Mouse (Mus musculus) heart, embryonic 16.5 days (tissue): ENCODE data around the gene Nol11. TPM values are rescaled to one million over a fixed set of nuclear protein-coding genes. Genes with fewer than 3 reads are reported as not detected.

Experiments
- polyA plus RNA-seq: library from polyadenylated mRNA; unstranded; fragments of >200 nt; fragmentation: Nextera tagmentation; extraction: Ambion mirVana; gene quantifications from 2 replicates; pipeline ENCODE4 v1.2.1, GENCODE M21; 2015

The Nol11 gene
- polyA plus RNA-seq, 1 experiment from 2014 or later, result 49.8 TPM

Other genes with a start within 250 kb of the Nol11 start
- gene Kpna2, start 189.8 kb downstream of the Nol11 start, polyA plus RNA-seq, result 235 and 294 TPM in 2 replicates
- 1.6 and 3.7 TPM in 2 replicates for gene 1810010H24Rik, start 163.7 kb downstream of the Nol11 start, polyA plus RNA-seq
- 17.8 and 18.4 TPM in 2 replicates for gene Bptf, start 57.3 kb downstream of the Nol11 start, polyA plus RNA-seq